Mouse (Mus musculus) lung, postnatal 0 days (tissue): Measurements from ENCODE around the gene B4galt5. TPM values are rescaled to one million over a fixed set of nuclear protein-coding genes. Genes with fewer than 3 reads are reported as not detected.

ENCODE experiments used
- ATAC-seq: fragments of 200-750 bp; cut with Nextera tagmentation; 2 replicates; pipeline ENCODE4 v1.8.0; 2017; ENCODE audit warnings: moderate library complexity
- DNase-seq: peaks from one replicate; pipeline ENCODE4 v3.0.0-alpha.2; 2016; ENCODE audit warnings: low spot score
- H3K27ac ChIP-seq: fragments of 300-500 bp; sonication (generic); 2 replicates; pipeline ENCODE4 v1.5.1; 2014; ENCODE audit warnings: antibody characterized with exemption, mild to moderate bottlenecking, low read length, mixed read lengths
- H3K27me3 ChIP-seq: fragments of 300-500 bp; sonication (generic); replicated peaks from 2 replicates; pipeline ENCODE4 v1.6.1; 2014; ENCODE audit warnings: low read length, mixed read lengths; ENCODE audit not compliant: insufficient read depth
- H3K36me3 ChIP-seq: fragments of 300-500 bp; sonication (generic); 2 replicates; pipeline ENCODE4 v1.6.1; 2014; ENCODE audit warnings: low read length, mixed read lengths; ENCODE audit not compliant: insufficient read depth
- H3K4me1 ChIP-seq: fragments of 300-500 bp; sonication (generic); 2 replicates; pipeline ENCODE4 v1.6.1; 2014; ENCODE audit warnings: antibody characterized with exemption, low read depth, low read length, mixed read lengths; ENCODE audit not compliant: insufficient read depth
- H3K4me2 ChIP-seq: fragments of 300-500 bp; sonication (generic); replicated peaks from 2 replicates; pipeline ENCODE4 v1.6.1; 2014; ENCODE audit warnings: low read depth, mild to moderate bottlenecking, low read length, moderate library complexity, mixed read lengths
- H3K4me3 ChIP-seq: fragments of 300-500 bp; sonication (generic); 2 replicates; pipeline ENCODE4 v1.5.1; 2014; ENCODE audit warnings: low read depth, low read length
- H3K9ac ChIP-seq: fragments of 300-500 bp; sonication (generic); replicated peaks from 2 replicates; pipeline ENCODE4 v1.6.1; 2014; ENCODE audit warnings: low read depth, mild to moderate bottlenecking
- H3K9me3 ChIP-seq: fragments of 300-500 bp; sonication (generic); 2 replicates; pipeline ENCODE4 v1.6.1; 2016; ENCODE audit warnings: low read length, mixed read lengths
- CTCF ChIP-seq: IDR thresholded peaks from 2 replicates; pipeline ENCODE4 v1.5.1; 2016; ENCODE audit warnings: antibody characterized with exemption, mild to moderate bottlenecking
- EP300 ChIP-seq: IDR thresholded peaks from 2 replicates; pipeline ENCODE4 v1.6.1; 2016; ENCODE audit warnings: antibody characterized with exemption, mild to moderate bottlenecking, control low read depth
- WGBS: fragments of 180-500 bp; shearing (Covaris S2); extraction: QIAGEN DNeasy Blood & Tissue Kit; methylation state at CpG from one replicate; pipeline ENCODE4 v1.1.7; 2014; 5-methylcytosine and 5-hydroxymethylcytosine counted together
- polyA plus RNA-seq: library from polyadenylated mRNA; unstranded; fragments of >200 nt; fragmentation: Nextera tagmentation; extraction: Ambion mirVana; gene quantifications from 2 replicates; pipeline ENCODE4 v1.2.1, GENCODE M21; 2015

The B4galt5 gene
- polyA plus RNA-seq, 1 experiment from 2014 or later, result 10.3 TPM

GRCm38 (mm10) chr2:167323116-167323515 is 25.9 kb downstream of the B4galt5 start:
- no peaks in the 10 kb centered on the region for H3K9me3 ChIP-seq
- DNase-seq (no peak), ATAC-seq (no peak)
- no peak overlapping the region for H3K4me3 ChIP-seq
- H3K4me1 ChIP-seq, result peaks cover 2% of the 10 kb centered on the region; the same call in 1 of the 2 replicates
- 71% methylated on average over 3 of the region's 3 CpGs for WGBS
- H3K36me3 ChIP-seq, result no peaks in the 10 kb centered on the region
- H3K9ac ChIP-seq, result no peak overlapping the region
- H3K27me3 ChIP-seq, result no peaks in the 10 kb centered on the region
- TF ChIP-seq EP300 (no peak), CTCF (no peak)
- no peak overlapping the region for H3K4me2 ChIP-seq
- H3K27ac ChIP-seq, result no peak overlapping the region

GRCm38 (mm10) chr2:167321372-167321771 is 27.6 kb downstream of the B4galt5 start:
- ATAC-seq (no peak), DNase-seq (no peak)
- 85% methylated on average over 8 of the region's 8 CpGs for WGBS
- Histone ChIP-seq H3K4me1 (peaks cover 3% of the 10 kb centered on the region; the same call in 1 of the 2 replicates), H3K9me3 (no peaks in the 10 kb centered on the region), H3K27ac (no peak overlapping the region), H3K36me3 (no peaks in the 10 kb centered on the region), H3K4me2 (no peak overlapping the region), H3K4me3 (no peak overlapping the region), H3K9ac (no peak overlapping the region), H3K27me3 (no peaks in the 10 kb centered on the region)
- no peak for TF ChIP-seq CTCF

- 21% methylated on average over 5 of the region's 5 CpGs for WGBS
- peak overlapping the region; percentile 38; the same call in 1 of the 2 replicates for H3K27ac ChIP-seq
- H3K9ac ChIP-seq, result no peak overlapping the region
- no peaks in the 10 kb centered on the region for H3K27me3 ChIP-seq
- H3K4me3 ChIP-seq, result no peak overlapping the region
- TF ChIP-seq CTCF (no peak), EP300 (peak; percentile 74)
- ATAC-seq, result peak; percentile 92
- peaks cover 6% of the 10 kb centered on the region; the same call in 1 of the 2 replicates for H3K4me1 ChIP-seq
- no peaks in the 10 kb centered on the region for H3K9me3 ChIP-seq
- peak; percentile 87 for DNase-seq
- no peak overlapping the region for H3K4me2 ChIP-seq
- H3K36me3 ChIP-seq, result no peaks in the 10 kb centered on the region
Observed at GRCm38 (mm10) chr2:167318981-167319380, 30.0 kb downstream of the B4galt5 start.

- no peak overlapping the region for H3K4me3 ChIP-seq
- H3K9ac ChIP-seq, result no peak overlapping the region
- peaks cover 6% of the 10 kb centered on the region; the same call in 1 of the 2 replicates for H3K4me1 ChIP-seq
- no peak overlapping the region for H3K27ac ChIP-seq
- 45% methylated on average over 3 of the region's 3 CpGs for WGBS
- no peaks in the 10 kb centered on the region for H3K36me3 ChIP-seq
- no peak for ATAC-seq
- no peak overlapping the region for H3K4me2 ChIP-seq
- TF ChIP-seq EP300, result no peak
- no peak for TF ChIP-seq CTCF
- no peaks in the 10 kb centered on the region for H3K9me3 ChIP-seq
- H3K27me3 ChIP-seq, result no peaks in the 10 kb centered on the region
- no peak for DNase-seq
Observed at GRCm38 (mm10) chr2:167316724-167317187, 32.2 kb downstream of the B4galt5 start.

- Histone ChIP-seq H3K27ac (peak overlapping the region; percentile 57; the same call in 1 of the 2 replicates), H3K9me3 (no peaks in the 10 kb centered on the region), H3K27me3 (no peaks in the 10 kb centered on the region), H3K4me3 (no peak overlapping the region), H3K9ac (no peak overlapping the region), H3K4me1 (peaks cover 6% of the 10 kb centered on the region; the same call in 1 of the 2 replicates), H3K36me3 (no peaks in the 10 kb centered on the region), H3K4me2 (no peak overlapping the region)
- DNase-seq (no peak), ATAC-seq (no peak)
- TF ChIP-seq EP300 (no peak), CTCF (no peak)
- 75% methylated on average over 8 of the region's 8 CpGs for WGBS
Observed at GRCm38 (mm10) chr2:167314491-167314890, 34.5 kb downstream of the B4galt5 start.

- Histone ChIP-seq H3K4me1 (peaks cover 6% of the 10 kb centered on the region; the same call in 1 of the 2 replicates), H3K27ac (peak overlapping the region; percentile 57), H3K27me3 (no peaks in the 10 kb centered on the region), H3K36me3 (no peaks in the 10 kb centered on the region), H3K4me2 (no peak overlapping the region), H3K4me3 (no peak overlapping the region), H3K9ac (no peak overlapping the region), H3K9me3 (no peaks in the 10 kb centered on the region)
- 45% methylated on average over 13 of the region's 13 CpGs for WGBS
- peak; percentile 91 for ATAC-seq
- DNase-seq, result peak; percentile 82
- TF ChIP-seq EP300 (peak; percentile 75), CTCF (no peak)
Observed at GRCm38 (mm10) chr2:167313501-167314326, 35.3 kb downstream of the B4galt5 start.
